ENCODE assay signal across 9 mouse cellular contexts in the genomic region with DNA sequence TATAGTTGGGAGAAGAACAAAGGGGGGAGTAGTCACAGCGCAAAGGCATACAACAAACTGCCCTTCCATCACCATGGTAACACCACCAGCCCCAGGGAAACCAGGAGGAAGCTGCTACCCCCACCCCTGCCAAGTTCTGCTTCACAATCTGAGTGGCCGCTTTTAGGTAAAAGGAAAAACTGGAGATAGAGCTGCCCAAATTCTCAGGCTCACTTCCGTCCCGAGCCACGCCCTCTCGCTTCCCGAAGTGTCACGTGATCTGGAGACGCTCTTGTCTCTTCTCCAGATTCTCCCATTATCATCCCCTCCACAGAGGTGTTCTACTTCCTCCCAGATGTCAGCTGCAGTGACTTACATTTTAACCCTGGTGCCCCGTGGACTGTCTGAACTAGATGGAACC.
DNase-seq lines count a peak whose midpoint lies in the region; ATAC-seq lines count a peak whose summit lies in the region.
"Had no signal": no experiment of that assay in that cellular context is flagged by ENCODE, and none has a peak within 500 bp of the region (broad histone marks: within the 10 kb centered on the region; RNA-seq: fewer than 3 reads in every experiment).

No protein-coding gene starts in this region.

- peak overlapping the region; percentile 18; the same call in 1 of the 2 replicates for H3K4me2 ChIP-seq in hindbrain, embryonic 15.5 days
- H3K4me2 ChIP-seq in neural tube, embryonic 14.5 days (ENCODE audit: low read depth, low read length): no peak overlapping the region
- H3K4me2 ChIP-seq: lung, embryonic 14.5 days had no signal

- peak; percentile 22 to 27 for DNase-seq in kidney, postnatal 36 days
- DNase-seq in kidney, adult 11 months: no peak
- peak; percentile 12 for DNase-seq in c-Kit-positive CD71-negative TER-119-negative erythroid progenitor cells, embryonic 14.5 days (ENCODE audit: low read depth)
- DNase-seq in limb, embryonic 10.5 days (ENCODE audit: low spot score): no peak
- DNase-seq in spleen, postnatal 10 days (ENCODE audit: low spot score in 2 of 2): no peak
- no peak for DNase-seq in gastrocnemius, postnatal 14 days
- DNase-seq: lung, embryonic 14.5 days had no signal

- intact Hi-C loops in gastrocnemius, postnatal 14 days (cut with DNase I; ENCODE audit: low total_unique reads): no loop called here

- no peaks in the 10 kb centered on the region for H3K27me3 ChIP-seq in hindbrain, embryonic 15.5 days
- H3K27me3 ChIP-seq in neural tube, embryonic 14.5 days (ENCODE audit: control insufficient read depth, insufficient read depth, low read length): no peaks in the 10 kb centered on the region
- H3K27me3 ChIP-seq in limb, embryonic 10.5 days (ENCODE audit: low read depth, poor library complexity, severe bottlenecking): no peaks in the 10 kb centered on the region

- 38% methylated on average over 10 of the region's 10 CpGs for WGBS in hindbrain, embryonic 15.5 days
- WGBS in neural tube, embryonic 14.5 days: 65% methylated on average over 10 of the region's 10 CpGs
- 80% methylated on average over 10 of the region's 10 CpGs for WGBS in limb, embryonic 10.5 days

- no peak overlapping the region for H3K4me3 ChIP-seq in hindbrain, embryonic 15.5 days
- no peak overlapping the region for H3K4me3 ChIP-seq in neural tube, embryonic 14.5 days (ENCODE audit: low read depth, low read length)
- H3K4me3 ChIP-seq in limb, embryonic 10.5 days: no peak overlapping the region

- H3K4me1 ChIP-seq in hindbrain, embryonic 15.5 days (replicated peaks): peaks cover 14% of the 10 kb centered on the region
- H3K4me1 ChIP-seq in neural tube, embryonic 14.5 days (ENCODE audit: control insufficient read depth, insufficient read depth, low read length): peaks cover 4% of the 10 kb centered on the region; the same call in 1 of the 2 replicates
- H3K4me1 ChIP-seq in limb, embryonic 10.5 days: no peaks in the 10 kb centered on the region

- H3K36me3 ChIP-seq in hindbrain, embryonic 15.5 days: no peaks in the 10 kb centered on the region
- H3K36me3 ChIP-seq in neural tube, embryonic 14.5 days (ENCODE audit: control insufficient read depth, insufficient read depth, low read length): no peaks in the 10 kb centered on the region
- H3K36me3 ChIP-seq in limb, embryonic 10.5 days: no peaks in the 10 kb centered on the region

- H3K27ac ChIP-seq in hindbrain, embryonic 15.5 days (replicated peaks): peak overlapping the region; percentile 11; the same call in 1 of the 2 replicates
- no peak overlapping the region for H3K27ac ChIP-seq in neural tube, embryonic 14.5 days (ENCODE audit: low read depth, low read length)
- H3K27ac ChIP-seq in limb, embryonic 10.5 days: no peak overlapping the region

- H3K9me3 ChIP-seq in hindbrain, embryonic 15.5 days: no peaks in the 10 kb centered on the region
- H3K9me3 ChIP-seq in neural tube, embryonic 14.5 days (ENCODE audit: control insufficient read depth, low read length): no peaks in the 10 kb centered on the region
- H3K9me3 ChIP-seq in limb, embryonic 10.5 days (replicated peaks): no peaks in the 10 kb centered on the region; the same call in 1 of the 2 replicates

- H3K9ac ChIP-seq in hindbrain, embryonic 15.5 days: no peak overlapping the region
- no peak overlapping the region for H3K9ac ChIP-seq in neural tube, embryonic 14.5 days (replicated peaks; ENCODE audit: low read depth, low read length)
- H3K9ac ChIP-seq: lung, embryonic 14.5 days had no signal

- peak; percentile 71 for ATAC-seq in hindbrain, embryonic 15.5 days (ENCODE audit: low FRiP score, low read depth)
- peak; percentile 75 for ATAC-seq in neural tube, embryonic 14.5 days (ENCODE audit: low read depth)

Comparison
In these comparisons a context has a peak if more than half of its experiments do, and no peak if none do; other contexts are left out.
1. DNase-seq: peak in kidney, postnatal 36 days (2 of 2) and c-Kit-positive CD71-negative TER-119-negative erythroid progenitor cells, embryonic 14.5 days (single experiment); none in kidney, adult 11 months (single experiment), limb, embryonic 10.5 days (single experiment), spleen, postnatal 10 days (0 of 2) and gastrocnemius, postnatal 14 days (single experiment).